Mouse (Mus musculus) G1E (cell line): ENCODE results near the gene Tcf7l1.

Experiments used
- CTCF ChIP-seq: IDR thresholded peaks from 2 replicates; pipeline ENCODE4 v1.5.1; 2012; ENCODE audit warnings: low read depth, low read length, inconsistent platforms, mixed read lengths
- GATA1 ChIP-seq: IDR thresholded peaks from 2 replicates; pipeline ENCODE4 v1.6.1; 2012; ENCODE audit warnings: borderline replicate concordance, low read length, inconsistent platforms, mixed read lengths
- GATA2 ChIP-seq: IDR thresholded peaks from 2 replicates; pipeline ENCODE4 v1.6.1; 2012; ENCODE audit warnings: low read depth, low read length, inconsistent platforms, borderline replicate concordance

DNA sequence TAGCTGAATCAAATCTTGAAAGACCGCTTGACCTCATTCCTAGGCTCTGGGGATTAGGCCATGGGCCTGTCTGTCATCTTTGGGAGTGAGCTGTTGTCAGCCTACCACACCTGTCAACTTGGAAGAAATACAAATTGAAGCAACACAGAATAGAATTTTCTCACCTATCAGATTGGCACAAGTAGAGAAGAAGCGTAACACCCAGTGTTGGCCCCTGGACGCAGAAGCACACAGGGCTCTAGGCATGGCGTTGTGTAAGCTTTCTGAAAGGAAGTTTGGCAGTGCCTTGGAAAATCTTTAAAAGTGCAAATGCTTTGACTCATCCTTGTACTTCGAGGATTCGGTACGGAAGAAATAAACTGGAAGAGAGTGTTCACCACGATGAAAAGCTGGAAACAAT is 3.6 kb upstream of the Tcf7l1 start:
- TF ChIP-seq CTCF (no peak), GATA2 (no peak), GATA1 (no peak)
